Mouse (Mus musculus) R1 (cell line): ENCODE results near the gene Spdye4b.
A peak's percentile ranks its signal among the peaks of the same experiment; 100 is the strongest.

Experiments
- DNase-seq: peaks from one replicate; pipeline ENCODE4 v3.0.0-alpha.2; 2018; ENCODE audit warnings: low read depth, low spot score

Gene Spdye4b

GRCm38 (mm10) chr5:143213832-143214231 lies 33.0 kb downstream of the Spdye4b start:
- DNase-seq: no peak

GRCm38 (mm10) chr5:143220996-143221395 lies 40.2 kb downstream of the Spdye4b start:
- no peak for DNase-seq

- no peak for DNase-seq
Observed at GRCm38 (mm10) chr5:143222287-143222686, 41.5 kb downstream of the Spdye4b start.

GRCm38 (mm10) chr5:143226790-143227189 lies 46.0 kb downstream of the Spdye4b start, which contains the start of gene Spdye4a:
Gene Spdye4a, minus strand, starts transcription at chr5:143226890.
- no peak for DNase-seq

GRCm38 (mm10) chr5:143235028-143235693 lies 54.3 kb downstream of the Spdye4b start, which contains the start of gene Zfp12:
Gene Zfp12, plus strand, starts transcription at chr5:143235163.
- peak; percentile 98 for DNase-seq

GRCm38 (mm10) chr5:143236036-143236435 lies 55.2 kb downstream of the Spdye4b start:
- no peak for DNase-seq

GRCm38 (mm10) chr5:143244926-143245325 lies 64.1 kb downstream of the Spdye4b start:
- no peak for DNase-seq

- DNase-seq: no peak
Observed at GRCm38 (mm10) chr5:143252039-143252438, 71.2 kb downstream of the Spdye4b start.

GRCm38 (mm10) chr5:143252791-143253185 lies 72.0 kb downstream of the Spdye4b start:
- DNase-seq: no peak

GRCm38 (mm10) chr5:143253186-143253880 lies 72.5 kb downstream of the Spdye4b start:
- DNase-seq: peak; percentile 79

GRCm38 (mm10) chr5:143253881-143254486 lies 73.2 kb downstream of the Spdye4b start:
- peak; percentile 56 for DNase-seq
